Mouse (Mus musculus) adrenal gland, postnatal 36 days (tissue): ENCODE data around the gene Sit1. TPM values are rescaled to one million over a fixed set of nuclear protein-coding genes. Genes with fewer than 3 reads are reported as not detected.

ENCODE experiments used
- DNase-seq, 2 experiments: peaks; one replicate each; pipeline ENCODE4 v3.0.0; 2021; ENCODE audit warnings: mixed read lengths in 1 of 2
- long read RNA-seq, 2 experiments: library from polyadenylated mRNA; stranded (forward); transcript quantifications; one replicate each; pipeline ENCODE4 v2.0.0; 2021; ENCODE audit warnings: borderline sequencing depth in 2 of 2
- total RNA-seq, 2 experiments: library from RNA; stranded (reverse); gene quantifications; 2 replicates each; pipeline ENCODE4 v1.2.3; 2021

Sit1 gene
- total RNA-seq, result not detected
- long read RNA-seq, experiment 1, result 0 reads
- long read RNA-seq, experiment 2, result 0 reads

DNA sequence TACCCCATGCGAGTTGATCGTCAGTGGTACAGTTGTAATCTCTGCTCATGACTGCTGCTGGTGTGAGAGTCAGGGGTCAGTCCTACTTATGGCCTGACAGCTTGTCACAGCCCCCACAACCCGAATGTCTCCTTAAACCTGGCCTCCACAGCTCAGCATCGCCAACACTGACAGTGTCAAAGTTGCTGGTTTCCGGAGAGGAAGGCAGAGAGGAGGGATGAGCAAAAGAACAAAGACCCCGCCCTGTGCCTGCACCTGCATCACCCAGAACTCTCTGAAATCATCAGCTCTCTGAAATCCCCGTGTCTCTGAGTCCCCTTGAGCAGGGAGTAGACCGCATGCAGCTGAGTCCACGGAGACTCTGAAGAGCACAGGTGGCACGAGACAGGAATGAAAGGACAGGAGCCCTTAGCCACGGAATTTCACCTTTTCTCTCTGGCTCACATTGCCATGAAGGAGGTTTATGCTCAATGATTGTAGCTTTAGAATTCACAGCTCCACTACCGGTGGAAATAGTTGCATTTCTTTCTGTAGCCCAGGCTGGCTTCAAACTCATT lies at the start of gene Sit1:
Sit1 (minus strand) TSS at position 200 of the 557 bp plus-strand sequence.
- DNase-seq, result no peak

DNA sequence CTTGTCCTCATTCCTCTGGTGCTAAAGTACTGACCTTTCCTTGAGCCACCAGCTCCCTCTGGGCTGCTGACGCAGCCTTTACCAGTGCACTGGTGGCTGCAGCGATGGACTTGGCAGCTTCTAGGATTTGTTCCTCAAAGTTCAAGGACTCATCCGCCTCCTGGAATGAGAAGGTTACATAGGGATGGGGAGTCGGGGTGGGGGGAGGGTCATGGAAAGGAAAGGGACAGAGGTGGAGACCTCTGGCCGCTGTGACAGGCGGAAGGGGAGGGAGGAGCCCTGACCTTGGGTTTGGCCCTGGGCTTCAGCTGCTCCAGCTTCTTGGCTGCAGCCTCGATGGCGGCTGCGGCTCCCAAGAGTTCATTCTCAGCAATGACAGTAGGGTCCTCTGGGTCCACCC lies 49.7 kb upstream of the Sit1 start:
- peak; percentile 87 for DNase-seq

DNA sequence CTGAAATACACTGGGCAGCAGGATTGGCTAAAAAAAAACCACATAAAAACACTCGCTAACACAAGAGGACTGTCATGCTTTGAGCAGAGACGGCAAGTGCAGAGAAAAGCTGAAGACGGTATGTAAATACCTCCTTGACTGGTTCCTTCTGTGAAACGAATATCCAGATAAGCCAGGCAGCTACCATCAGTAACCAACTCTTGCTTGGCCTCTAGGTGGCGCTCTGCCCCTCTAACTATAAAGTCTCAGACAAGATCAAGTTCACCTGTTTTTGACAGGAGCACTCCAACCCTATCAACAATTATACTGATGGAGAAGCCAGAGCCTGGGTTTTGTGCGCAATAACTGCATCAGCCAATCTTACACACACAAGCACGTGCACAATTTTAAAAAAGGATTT lies 47.0 kb upstream of the Sit1 start:
- DNase-seq, result peak; percentile 84 to 88

DNA sequence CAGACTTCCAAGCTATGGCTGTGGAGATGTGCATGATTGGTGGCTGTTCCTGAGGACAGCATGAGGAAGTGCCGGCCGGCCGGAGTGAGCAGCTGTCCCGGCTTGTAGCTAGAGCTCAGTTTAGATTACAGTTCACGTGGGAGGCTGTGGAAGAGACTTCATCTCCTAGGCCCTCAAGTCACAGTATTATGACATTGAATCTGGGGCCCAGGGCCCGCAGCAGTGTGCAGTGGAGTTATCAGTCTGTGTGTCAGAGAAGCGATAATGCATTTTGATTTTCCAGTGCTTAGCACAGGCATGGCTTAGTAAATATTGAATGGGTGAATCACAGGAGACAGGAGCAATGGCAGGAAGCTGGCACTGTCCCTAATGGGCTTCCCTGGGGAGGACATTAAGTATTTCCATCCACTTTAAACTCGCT lies 46.6 kb upstream of the Sit1 start:
- peak; percentile 50 to 66 for DNase-seq

DNA sequence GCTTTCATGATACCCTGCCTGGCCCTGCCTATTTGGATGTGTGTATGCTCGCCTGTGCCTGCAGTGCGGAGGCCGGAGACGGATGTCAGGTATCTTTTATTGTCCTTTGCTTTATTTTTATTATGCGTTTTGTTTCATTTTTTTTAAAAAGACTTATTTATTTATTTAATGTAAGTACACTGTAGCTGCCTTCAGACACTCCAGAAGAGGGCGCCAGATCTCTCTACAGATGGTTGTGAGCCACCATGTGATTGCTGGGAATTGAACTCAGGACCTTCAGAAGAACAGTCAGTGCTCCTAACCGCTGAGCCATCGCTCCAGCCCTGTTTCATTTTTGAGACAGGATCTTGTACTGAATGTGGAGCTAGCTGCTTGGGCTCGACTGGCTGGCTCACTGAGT lies 45.0 kb upstream of the Sit1 start:
- no peak for DNase-seq

DNA sequence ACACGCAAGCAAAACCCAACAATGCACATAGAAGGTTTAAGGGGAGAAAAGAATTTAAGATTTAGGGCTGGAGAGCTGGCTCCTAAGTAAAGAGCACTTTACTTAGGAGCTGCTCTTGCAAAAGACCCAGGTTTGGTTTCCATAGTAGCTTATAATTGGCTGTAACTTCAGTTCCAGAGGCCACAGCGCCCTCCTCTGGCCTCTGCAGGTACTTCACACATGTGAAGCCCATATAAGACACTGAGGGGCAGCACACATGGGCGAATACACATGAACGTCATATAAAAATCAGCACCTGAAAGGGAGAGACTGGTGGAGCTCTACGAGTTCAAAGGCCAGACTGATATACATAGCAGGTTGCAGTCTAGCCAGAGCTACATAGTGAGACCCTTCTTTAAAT lies 44.3 kb upstream of the Sit1 start:
- DNase-seq, result no peak

DNA sequence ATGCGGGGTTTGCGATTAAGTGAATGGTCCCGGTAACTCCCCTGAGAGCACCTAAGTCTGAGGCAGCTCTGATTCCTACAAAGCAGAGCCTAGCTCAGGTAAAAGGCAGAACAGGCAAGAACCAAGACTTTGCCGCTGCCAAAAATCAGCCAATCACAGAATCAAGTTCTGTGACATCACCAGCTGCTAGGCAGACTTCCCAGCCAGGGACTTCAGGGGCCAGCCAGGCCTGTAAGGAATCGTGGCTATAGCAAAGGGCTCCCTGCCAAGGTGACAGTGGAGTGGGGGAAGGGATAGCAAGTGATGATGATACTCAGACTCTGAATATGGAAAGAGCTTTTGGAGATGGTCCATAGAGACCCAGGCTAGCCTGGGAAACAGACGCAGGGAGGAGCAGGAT lies 36.4 kb upstream of the Sit1 start:
- DNase-seq, result peak; percentile 89 to 90

DNA sequence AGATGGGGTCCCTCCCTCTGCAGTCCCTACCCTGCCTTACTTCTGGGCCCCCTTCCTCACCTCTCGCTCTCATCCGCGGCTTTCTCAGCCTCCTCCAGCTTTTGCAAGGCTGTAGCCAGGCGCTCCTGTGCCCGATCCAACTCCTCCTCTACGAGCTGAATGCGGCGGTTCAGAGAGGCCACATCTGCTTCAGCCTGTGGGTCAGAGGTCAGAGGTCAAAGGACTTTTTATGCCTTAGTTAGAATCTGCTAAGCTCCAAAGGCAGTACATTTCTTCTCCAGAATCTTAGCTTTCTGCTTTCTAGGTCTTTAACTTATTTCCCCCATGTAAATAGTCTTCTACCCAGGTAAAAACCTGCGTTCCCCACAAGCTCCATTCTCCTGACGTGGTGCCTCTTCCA lies 36.0 kb upstream of the Sit1 start:
- DNase-seq, result no peak

DNA sequence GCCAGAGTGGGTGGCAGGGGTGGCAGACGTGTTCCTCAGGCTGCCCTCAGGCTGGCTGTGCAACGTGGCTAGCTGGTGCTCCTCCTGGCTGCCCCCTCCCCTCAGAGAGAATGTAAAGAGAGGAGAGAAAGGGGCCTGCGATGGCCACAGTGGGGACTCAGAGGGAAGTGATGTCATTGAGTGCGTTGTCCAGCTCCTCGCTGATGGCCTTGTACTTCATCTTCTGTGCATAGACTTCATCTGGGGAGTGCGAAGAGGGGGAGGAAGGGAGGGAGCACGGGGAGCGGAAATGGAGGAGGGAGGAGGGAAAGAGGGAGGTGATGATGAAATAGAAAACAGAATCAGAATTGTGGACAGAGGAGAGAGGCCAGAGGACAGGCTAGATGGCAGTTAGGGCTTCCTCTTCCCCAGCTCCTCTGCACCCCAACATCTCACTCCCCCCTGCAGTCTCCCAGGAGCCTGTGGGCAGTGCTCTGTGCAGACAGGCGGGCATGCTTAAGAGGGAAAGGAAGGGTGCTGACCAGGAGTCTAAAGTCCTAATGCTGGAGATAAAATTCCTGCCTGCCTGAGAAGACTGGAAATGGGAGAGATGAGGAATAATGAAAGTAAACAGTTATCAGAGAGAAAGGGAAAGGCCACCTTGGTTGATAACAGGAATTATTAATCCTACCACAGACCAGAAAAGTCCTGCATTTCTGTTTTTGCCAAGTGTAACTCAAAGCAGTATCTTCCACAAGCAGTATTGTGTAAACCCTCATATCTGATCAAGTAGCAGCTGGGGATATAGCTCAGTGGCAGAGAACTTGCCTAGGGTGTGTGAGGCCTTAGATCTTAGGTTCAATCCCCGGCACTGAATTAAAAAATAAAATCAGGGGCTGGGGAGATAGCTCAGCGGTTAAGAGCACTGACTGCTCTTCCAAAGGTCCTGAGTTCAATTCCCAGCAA lies 32.5 kb upstream of the Sit1 start:
- peak in 1 of 2 experiments; percentile 44 for DNase-seq

DNA sequence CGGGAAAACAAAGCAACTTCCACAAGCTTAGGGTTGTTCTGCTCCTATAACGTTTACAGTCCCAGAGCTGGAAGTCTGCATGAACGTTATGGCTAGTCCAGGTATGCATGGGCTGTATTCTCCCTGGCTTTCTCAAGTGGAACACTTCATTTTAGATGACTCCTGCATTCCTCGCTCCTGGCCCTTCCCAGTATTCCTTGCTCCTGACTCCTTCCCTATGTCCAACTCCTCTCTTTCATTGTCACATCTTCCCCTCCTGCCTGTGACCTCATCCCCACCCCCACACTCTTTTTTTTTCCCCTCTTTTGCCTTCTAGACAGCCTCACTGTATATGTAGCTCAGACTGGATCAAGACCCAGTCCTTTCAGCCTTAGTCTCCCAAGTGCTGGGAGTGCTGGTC lies 30.3 kb upstream of the Sit1 start:
- no peak for DNase-seq

DNA sequence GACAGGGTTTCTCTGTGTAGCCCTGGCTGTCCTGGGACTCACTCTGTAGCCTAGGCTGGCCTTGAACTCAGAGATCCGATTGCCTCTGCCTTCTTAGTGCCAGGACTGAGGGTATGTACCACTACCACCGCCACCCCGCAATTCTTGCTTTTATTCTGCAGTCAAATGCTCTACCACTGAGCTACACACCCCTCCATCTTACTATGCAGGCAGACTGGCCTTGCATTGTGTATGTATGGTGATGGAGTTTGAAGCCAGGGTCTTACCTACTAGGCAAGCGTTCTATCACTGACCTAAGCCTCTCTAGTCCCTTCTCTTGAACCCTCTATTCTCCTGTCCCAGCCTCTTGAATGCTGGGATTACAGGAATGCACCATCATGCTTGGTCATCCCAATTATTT lies 29.8 kb upstream of the Sit1 start:
- DNase-seq, result no peak

DNA sequence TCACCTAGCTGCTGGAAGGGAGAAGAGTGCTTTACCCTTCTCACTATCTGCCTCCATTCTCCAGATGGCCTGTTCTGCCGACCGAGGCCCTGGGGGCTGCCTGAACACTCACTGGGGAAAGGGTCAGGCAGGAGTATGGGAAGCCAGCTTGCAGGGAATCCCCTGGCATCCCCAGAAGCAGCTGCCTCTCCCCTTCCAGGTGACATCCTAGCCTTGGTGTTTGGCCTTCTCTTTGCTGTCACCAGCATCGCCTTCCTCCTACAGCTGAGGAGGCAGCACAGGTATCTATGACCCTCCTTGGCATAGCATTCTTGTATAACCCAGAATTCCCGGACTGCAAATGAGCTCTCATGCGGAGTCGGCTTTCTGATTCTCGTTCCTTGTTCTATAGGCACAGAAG lies 29.1 kb upstream of the Sit1 start:
- no peak for DNase-seq

DNA sequence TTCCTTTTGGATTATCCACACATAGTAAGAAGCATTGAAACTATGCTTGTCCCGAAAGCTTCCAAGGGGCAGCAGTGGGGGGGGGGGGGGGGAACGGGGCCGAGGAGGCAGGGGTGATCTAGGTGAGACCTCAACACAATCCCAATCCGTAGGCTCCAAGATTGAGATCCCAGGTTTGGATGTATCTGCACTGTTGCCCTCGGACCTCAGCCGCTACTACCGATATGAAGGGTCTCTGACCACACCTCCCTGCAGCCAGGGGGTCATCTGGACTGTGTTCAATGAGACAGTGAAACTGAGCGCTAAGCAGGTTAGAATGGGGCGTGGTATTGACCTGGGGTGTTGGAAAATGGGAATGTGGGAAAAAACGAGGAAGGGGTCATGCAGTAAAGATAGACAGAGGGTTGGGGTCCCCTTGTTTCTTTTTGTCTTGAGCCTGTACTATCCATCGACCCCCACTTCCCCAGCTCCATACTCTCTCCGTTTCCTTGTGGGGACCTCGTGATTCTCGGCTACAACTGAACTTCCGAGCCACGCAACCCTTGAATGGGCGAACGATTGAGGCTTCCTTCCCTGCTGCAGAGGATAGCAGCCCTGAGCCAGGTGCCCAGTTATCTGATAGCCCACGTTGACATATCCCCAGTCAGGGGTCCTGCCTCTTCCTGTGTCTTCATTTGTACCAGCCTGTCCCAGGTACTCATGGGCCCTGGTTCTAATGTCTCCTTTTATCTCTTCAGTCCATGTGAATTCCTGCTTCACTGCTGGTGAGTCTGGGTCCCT lies 28.3 kb upstream of the Sit1 start:
- DNase-seq, result no peak

DNA sequence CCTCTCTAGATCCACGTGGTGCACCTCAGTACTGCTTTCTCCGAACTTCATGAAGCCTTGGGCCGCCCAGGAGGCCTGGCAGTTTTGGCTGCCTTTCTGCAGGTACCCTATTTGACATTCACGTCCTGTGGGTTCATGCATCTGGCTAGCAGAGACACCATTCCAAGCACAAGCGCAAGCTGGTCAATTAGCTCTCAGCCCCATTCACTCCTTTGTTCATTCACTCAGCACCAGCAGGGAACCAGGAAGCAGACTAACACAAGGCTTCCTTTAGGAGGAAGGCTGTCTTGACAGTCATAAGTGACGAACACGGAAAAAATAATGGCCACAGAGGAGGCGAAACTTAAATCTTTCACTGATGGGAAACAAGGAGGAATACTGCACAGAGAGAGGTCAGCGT lies 25.6 kb upstream of the Sit1 start:
- no peak for DNase-seq

DNA sequence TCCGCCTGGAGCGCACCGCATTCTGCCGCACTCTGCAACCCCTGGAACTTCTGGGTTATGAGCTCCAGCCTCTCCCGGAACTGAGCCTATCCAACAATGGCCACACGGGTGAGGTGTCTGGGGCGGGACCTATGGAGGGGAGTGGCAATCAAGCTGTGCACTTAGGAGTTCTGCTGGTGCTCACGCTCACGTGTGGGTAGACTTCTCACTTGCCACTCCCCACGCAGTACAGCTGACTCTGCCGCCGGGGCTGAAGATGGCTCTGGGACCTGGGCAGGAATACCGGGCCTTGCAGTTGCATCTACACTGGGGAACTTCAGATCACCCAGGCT lies 25.1 kb upstream of the Sit1 start:
- peak; percentile 76 to 81 for DNase-seq

DNA sequence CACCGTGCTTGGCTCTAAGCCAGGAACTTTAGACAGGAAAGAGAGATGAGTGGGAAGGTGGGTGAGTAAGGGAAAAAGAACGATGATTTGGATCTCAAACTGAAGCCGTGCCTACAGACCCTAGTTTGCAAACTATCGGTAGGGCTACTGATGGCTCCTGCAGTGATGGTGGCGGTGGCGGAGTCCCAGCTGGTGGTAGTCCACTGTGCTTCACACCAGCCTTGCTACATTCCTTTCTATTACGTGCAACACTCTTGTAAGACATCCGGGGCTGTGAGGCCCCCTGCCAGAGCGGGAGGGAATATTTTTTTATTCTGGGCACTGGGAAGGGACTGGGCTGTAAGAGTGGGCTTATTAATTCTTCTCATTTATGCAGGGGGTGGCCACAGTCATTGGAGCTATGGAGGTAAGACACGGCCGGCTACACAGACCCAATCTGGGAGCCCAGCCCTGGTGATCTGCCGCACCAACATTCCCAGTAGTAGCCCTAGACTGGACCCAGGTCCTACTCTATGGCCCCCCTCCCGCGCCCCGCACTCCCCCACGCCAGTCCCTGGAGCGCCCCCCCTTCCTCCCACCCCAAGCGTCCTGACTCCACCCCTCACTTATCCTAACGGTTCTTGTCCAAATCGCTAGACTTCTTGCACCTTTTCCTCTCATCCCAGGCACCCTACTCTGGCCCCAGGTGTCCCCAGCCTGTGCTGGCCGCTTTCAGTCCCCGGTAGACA lies 24.6 kb upstream of the Sit1 start:
- DNase-seq, result peak in 1 of 2 experiments; percentile 15

DNA sequence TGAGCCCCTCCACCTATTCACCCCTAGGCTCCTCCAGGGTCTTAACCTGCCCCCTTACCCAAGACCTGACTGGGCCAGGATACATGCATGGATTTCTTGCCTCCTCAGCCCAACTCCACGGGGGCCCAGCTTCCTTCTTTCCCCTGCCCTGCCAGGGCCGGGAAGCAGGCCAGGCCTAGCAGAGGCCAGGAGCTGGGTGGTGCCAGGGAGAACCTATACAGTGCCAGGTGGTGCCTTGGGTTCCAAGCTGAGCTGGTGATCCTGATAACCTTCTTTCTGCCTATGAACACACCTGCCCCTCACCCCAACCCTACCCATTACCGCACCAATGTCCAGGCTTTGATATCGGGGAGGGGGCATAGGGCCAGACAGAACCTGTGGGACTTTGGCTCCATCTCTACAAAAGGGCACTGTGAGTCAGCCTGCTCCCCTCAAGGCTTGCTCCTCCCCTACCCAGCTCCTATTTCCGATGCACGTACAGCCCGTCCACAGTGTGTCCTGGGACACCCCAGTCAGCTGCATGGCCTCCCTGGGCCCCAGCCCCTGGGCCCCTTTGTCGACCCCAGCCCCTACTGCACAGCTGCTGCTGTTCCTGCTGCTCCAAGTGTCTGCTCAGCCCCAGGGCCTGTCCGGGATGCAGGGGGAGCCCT lies 23.1 kb upstream of the Sit1 start, which contains the start of gene Car9:
Car9 (plus strand) TSS at position 431 of the 650 bp plus-strand sequence.
- DNase-seq, result peak in 1 of 2 experiments; percentile 25

DNA sequence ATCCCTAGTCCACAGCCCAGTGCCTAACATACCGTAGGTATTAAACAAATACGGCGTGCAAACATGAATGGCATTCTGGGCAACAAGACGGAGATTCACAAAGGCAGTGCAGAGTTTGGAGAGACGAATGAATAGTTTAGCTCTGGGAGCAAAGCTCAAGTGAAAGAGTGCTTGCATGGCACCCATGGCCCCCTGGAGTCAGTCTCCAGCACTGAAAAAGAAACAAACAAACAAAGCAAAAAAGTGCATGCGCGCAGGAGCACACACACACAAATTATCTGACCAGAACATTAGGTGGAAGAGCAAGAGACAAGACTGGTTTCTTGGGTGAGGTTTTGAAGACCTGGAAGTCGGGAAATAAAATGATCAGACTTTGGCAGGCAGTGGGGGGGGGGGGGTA lies 22.5 kb upstream of the Sit1 start:
- no peak for DNase-seq

DNA sequence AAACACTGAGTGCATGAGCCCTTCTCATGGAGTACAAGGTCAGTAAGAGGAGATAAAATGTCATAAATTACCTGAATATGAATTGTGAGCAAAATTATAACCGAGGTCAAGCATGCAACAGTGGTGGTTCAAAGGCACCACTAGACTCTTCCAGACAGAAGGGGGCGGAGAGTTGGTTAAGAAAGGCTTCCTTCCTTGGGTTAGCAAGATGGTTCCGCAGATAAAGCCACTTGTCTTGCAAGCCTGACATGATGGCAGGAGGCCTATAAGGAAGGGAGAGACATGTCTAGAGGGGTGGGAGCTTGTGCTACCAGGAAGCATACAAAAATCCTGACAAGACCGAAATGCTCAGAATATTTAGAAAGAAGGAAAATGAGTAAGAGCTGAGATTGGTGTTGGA lies 20.7 kb upstream of the Sit1 start:
- no peak for DNase-seq

DNA sequence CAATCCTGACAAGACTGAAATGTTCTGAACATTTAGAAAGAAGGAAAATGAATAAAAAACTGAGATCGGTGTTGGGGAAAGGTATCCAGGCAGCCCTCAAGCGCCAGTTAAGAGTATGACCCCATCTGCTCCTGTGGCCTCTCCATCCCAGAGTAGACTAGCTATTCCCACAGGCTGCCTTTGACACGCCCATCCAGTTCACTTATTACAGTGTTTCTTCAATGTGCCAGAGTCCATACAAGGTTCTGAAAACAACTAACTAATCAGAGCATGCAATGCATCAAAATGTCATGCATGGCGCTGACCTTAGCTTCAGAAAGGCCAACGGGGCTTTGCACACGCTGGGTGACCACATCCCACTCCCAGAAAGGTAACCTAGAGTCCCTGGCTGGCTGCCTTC lies 20.0 kb upstream of the Sit1 start:
- DNase-seq, result no peak

DNA sequence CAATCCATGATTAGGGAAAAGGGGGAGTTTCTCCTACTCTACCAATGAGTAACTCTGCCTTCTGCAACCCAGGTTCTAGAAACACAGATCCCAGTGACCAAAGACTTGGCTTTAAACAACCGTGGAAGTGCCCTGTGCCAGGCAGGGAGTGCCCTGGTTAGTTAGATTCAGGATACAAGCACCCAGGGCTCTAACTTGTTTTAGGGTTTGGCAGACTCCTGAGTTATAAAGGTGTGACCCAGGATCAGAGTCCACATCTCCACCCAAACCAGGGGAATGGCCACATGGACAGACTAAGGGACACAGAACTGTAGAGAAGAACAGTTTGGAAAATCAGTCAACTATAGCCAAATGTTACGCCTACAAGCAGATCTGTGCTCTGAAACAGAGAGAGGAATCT lies 19.5 kb upstream of the Sit1 start:
- DNase-seq, result no peak
